Mouse (Mus musculus) gastrocnemius, postnatal 4 days (tissue): ENCODE data around the gene Gpx4. TPM values are rescaled to one million over a fixed set of nuclear protein-coding genes. Genes with fewer than 3 reads are reported as not detected.

Experiments
- DNase-seq, 2 experiments: peaks; one replicate each; pipeline ENCODE4 v3.0.0; 2021 to 2022; ENCODE audit warnings: low spot score in 2 of 2, mixed read lengths in 2 of 2
- total RNA-seq, 2 experiments: library from RNA; stranded (reverse); gene quantifications; 2 replicates each; pipeline ENCODE4 v1.2.3; 2021

Gpx4 gene
- total RNA-seq, 2 experiments from 2014 or later = 339 to 434 TPM

DNA sequence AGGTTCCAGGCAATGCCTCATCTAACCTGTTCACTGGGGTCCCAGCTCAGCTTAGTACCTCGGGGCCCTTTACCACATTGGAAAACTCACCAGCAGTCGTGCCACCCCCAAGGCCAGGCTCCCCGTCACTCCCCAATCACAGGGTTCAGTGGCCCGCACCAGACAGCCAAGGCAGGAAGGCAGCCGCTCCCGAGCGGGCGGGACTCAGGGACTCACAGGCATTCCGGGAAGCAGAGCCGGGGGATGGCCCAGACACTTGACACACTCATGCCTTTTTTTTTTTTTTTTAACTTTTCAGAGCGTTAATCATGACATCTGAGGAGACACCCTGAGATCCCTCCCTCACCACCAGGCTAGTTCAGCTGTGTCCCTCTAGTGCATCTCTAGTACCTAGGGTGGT lies 54.0 kb downstream of the Gpx4 start:
- DNase-seq = no peak

DNA sequence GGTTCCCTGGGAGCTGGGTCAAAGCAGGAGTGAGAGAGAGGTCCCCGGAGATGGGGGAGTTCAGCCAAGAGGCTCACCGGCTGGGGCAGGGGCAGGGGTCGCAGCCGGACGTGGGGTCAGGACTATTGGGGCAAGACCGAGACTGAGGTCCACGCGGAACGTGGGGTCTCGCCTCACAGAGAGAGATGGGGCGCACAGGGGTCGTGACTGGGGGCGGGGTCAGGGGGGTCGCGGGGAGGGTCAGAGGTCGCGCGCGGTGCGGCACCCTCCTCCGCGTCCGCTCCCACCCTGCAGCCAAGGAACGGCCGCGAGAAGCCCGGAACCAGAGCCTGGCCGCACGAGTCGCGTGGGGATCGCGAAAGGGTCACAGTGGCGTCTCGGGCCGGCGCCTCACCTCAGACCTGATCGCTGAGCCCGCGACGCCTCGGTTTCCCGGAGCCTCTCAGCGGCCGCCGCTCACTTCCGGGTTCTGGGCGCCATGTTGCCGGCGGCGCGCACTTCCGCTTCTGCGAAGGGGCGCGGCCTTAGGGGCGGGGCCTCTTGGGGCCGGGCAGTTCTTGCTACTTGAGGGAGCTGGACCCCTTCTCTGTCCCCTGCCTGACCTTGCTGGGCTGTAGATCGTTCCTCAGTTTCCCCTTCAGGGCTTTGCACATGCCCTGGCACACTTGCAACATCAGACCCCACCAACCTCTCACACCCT lies 55.4 kb downstream of the Gpx4 start:
- DNase-seq = peak; percentile 79 to 90

DNA sequence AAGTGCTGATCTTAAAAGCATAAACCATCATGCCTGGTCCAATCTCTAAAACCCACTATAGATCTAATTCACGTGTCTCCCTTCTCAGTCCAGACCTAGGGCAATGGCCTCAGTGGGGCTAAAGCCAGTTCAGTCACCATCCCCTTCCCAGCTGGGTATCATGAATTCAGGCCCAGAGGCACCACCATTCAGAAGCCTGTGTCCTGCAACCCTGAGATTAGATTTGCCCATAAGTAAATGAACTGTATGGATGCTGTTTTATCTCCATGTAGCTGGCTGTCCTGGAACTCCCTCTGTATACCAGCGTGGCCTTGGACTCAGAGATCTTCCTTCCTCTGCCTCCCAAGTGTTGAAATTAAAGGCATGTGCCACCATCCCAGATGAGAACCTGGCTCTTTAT lies 56.1 kb downstream of the Gpx4 start:
- DNase-seq = no peak

DNA sequence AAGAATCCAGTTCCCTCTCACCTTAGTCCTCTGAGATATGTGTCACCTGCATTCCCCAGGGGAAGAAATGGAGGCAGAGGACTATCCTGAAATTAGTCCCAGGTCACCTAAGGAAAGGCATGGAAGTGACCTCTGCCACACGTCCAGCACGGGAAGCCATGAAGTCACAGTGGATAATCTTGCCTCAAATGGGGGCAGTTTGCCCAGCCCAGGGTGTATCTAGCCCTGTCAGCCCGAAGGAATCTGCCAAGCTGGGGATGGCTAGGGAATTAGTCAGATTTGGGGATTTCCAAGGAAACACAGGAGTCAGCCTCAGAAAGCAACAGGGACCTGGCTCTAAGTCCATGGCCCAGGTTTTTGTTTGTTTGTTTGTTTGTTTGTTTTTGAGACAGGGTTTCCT lies 57.2 kb downstream of the Gpx4 start:
- DNase-seq = no peak

DNA sequence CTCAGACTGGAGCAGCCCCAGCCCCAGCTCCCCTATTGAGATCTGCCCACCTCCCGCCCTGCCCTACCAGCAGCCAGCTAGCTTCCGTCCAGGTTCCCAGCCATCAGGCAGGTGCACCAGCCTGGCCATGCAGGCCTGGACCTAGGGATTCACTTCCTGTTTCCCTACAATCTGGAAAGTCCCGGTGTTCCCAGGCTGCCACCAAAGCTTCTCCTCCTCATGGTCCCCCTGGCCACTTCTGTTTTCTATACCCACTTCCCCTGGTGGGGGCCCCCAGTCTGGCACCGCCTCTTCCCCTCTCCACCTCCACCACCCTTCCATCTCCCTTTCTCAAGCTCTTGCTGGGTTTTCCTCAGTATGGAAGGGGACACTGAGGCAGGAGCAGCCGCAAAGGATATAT lies 58.5 kb downstream of the Gpx4 start, which contains the start of gene Sbno2:
Gene Sbno2 (minus strand): TSS at position 112 of the 400 bp plus-strand sequence.
- no peak for DNase-seq

DNA sequence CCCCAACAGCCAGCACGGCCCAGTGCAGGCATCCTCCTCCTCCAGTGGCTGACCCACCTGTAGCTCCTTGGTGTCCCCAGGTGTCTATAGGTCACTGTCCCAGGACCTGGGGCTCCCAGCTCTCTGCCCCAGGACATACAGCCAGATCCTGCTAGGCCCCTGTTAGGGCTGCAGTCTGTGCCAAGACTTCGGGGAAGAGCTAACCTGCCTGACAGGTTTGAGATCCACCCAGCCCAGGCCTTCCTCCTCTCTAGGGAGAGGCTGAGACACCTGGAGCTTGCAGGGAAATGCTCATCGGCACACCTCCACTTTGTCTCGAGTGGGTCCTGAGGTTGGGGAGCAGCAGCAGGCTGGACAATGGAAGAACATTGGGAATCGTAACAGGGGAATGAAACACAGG lies 59.0 kb downstream of the Gpx4 start:
- no peak for DNase-seq

Other genes with a start within 250 kb of the Gpx4 start
- gene Misp, start 226.2 kb upstream of the Gpx4 start, total RNA-seq = under 1 TPM in 1 of 2 experiments, not detected in 1; 0.42 TPM
- gene Ptbp1, start 192.7 kb upstream of the Gpx4 start, total RNA-seq = 100 to 1,000 TPM; 167 to 170 TPM
- under 1 TPM in 1 of 2 experiments, not detected in 1; 0.47 TPM for gene Prtn3, start 172.7 kb upstream of the Gpx4 start, total RNA-seq
- 1 to 10 TPM; 1.2 to 1.3 TPM for gene Plppr3, start 172.5 kb upstream of the Gpx4 start, total RNA-seq
- gene Elane, start 160.9 kb upstream of the Gpx4 start, total RNA-seq = under 1 TPM in 1 of 2 experiments, not detected in 1; 0.29 TPM
- gene Cfd, start 156.3 kb upstream of the Gpx4 start, total RNA-seq = 100 to 1,000 TPM in 1 of 2 experiments, 10 to 100 TPM in 1; 85.8 to 154 TPM
- gene Med16, start 138.2 kb upstream of the Gpx4 start, total RNA-seq = 10 to 100 TPM; 39.4 to 41.1 TPM
- gene Gm26602, start 136.3 kb upstream of the Gpx4 start, total RNA-seq = not detected
- gene Kiss1r, start 130.2 kb upstream of the Gpx4 start, total RNA-seq = under 1 TPM; 0.41 to 0.56 TPM
- gene R3hdm4, start 126.0 kb upstream of the Gpx4 start, total RNA-seq = 100 to 1,000 TPM in 1 of 2 experiments, 10 to 100 TPM in 1; 97.9 to 102 TPM
- gene Arid3a, start 120.1 kb upstream of the Gpx4 start, total RNA-seq = 1 to 10 TPM; 4.5 to 4.9 TPM
- gene Wdr18, start 87.0 kb upstream of the Gpx4 start, total RNA-seq = 10 to 100 TPM; 27.7 to 28.3 TPM
- gene Grin3b, start 76.5 kb upstream of the Gpx4 start, total RNA-seq = under 1 TPM; 0.10 to 0.27 TPM
- 100 to 1,000 TPM; 109 to 119 TPM for gene Tmem259, start 62.8 kb upstream of the Gpx4 start, total RNA-seq
- 10 to 100 TPM; 51.0 to 55.0 TPM for gene Cnn2, start 58.6 kb upstream of the Gpx4 start, total RNA-seq
- 1 to 10 TPM; 4.8 to 4.9 TPM for gene Abca7, start 50.7 kb upstream of the Gpx4 start, total RNA-seq
- gene Arhgap45, start 30.5 kb upstream of the Gpx4 start, total RNA-seq = 1 to 10 TPM; 4.0 to 4.7 TPM
- gene Polr2e, start 7.4 kb upstream of the Gpx4 start, total RNA-seq = 10 to 100 TPM; 77.3 to 77.7 TPM
- 10 to 100 TPM; 13.0 to 13.6 TPM for gene Sbno2, start 58.4 kb downstream of the Gpx4 start, total RNA-seq
- 100 to 1,000 TPM; 116 to 125 TPM for gene Stk11, start 68.6 kb downstream of the Gpx4 start, total RNA-seq
- 100 to 1,000 TPM; 522 to 564 TPM for gene Atp5d, start 91.5 kb downstream of the Gpx4 start, total RNA-seq
- gene Cbarp, start 93.7 kb downstream of the Gpx4 start, total RNA-seq = 1 to 10 TPM; 2.2 to 2.7 TPM
- gene Midn, start 101.1 kb downstream of the Gpx4 start, total RNA-seq = 10 to 100 TPM; 67.7 to 74.0 TPM
- gene Cirbp, start 118.8 kb downstream of the Gpx4 start, total RNA-seq = 100 to 1,000 TPM; 107 to 153 TPM
- gene 1600002K03Rik, start 125.8 kb downstream of the Gpx4 start, total RNA-seq = 1 to 10 TPM; 3.4 to 3.8 TPM
- gene Efna2, start 132.3 kb downstream of the Gpx4 start, total RNA-seq = 1 to 10 TPM; 3.5 to 3.7 TPM
- gene Mum1, start 179.3 kb downstream of the Gpx4 start, total RNA-seq = 10 to 100 TPM; 61.3 to 61.5 TPM
- 100 to 1,000 TPM; 327 to 331 TPM for gene Ndufs7, start 202.0 kb downstream of the Gpx4 start, total RNA-seq
- gene Gamt, start 213.8 kb downstream of the Gpx4 start, total RNA-seq = 100 to 1,000 TPM; 446 to 545 TPM
- gene Dazap1, start 214.3 kb downstream of the Gpx4 start, total RNA-seq = 100 to 1,000 TPM in 1 of 2 experiments, 10 to 100 TPM in 1; 98.9 to 112 TPM
- gene Rps15, start 245.3 kb downstream of the Gpx4 start, total RNA-seq = 1,000 to 10,000 TPM; 1,165 to 1,300 TPM
- gene Apc2, start 248.8 kb downstream of the Gpx4 start, total RNA-seq = 1 to 10 TPM in 1 of 2 experiments, under 1 TPM in 1; 0.73 to 2.1 TPM